Mouse (Mus musculus): ENCODE measurements around the gene Skap1.

The Skap1 gene

DNA sequence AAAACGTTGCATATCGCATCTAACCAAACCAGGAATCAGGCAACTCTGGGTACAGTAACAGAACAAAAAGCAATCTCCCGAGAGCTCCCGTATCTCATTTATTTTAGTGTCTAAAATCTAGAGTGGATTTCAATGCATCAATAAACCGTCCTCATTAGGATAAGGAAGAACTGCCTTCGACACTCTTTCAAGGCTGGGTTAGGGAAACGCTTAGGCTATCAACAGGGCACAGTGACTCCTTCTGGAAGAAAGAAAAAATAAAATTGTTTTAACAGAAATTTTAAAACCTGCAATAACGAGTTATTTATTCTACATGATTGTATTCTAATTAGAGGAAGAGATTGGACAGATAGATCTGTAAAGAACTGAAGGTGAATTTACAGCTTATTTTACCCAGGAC lies 82.0 kb downstream of the Skap1 start:
- in situ Hi-C loops (cut with MboI, MseI), result no loop called here

DNA sequence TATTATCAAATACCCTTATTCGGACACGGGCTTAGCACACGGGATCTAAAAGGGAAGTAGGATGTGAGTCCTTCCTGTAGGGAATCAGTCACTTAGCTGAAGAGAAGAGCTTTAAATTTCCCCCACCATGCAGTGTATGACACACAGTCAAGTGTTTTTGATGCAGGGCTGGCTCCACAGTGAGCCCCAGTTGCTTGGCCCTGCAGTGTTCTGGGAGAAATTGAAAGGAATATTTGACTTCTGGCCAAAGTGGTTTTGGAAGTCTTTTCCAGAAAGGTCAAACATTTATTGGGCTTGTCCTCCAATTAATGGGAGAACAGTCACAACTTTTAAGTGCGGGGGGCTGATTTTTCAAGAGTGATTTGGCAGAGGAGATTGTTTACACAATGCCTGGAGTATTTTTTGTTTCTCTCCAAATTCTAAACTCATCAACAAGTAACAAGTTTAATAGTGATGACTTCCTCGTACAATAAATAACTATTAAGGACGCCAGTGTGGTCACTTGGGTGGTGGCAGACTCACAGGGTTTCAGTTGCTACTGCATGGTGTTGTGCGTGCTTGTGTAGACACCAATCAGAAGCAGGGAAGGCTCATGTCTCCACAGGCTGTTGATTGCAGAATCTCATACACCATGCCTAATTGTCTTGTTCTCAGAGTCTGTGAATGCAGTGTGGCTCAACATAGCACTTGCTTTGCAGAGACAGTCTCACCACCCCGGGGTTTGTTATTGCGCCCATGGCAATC lies 86.7 kb downstream of the Skap1 start:
- in situ Hi-C loops (cut with MboI, MseI), result loop anchor here (5.0 to 25.0 kb wide), 3 partner anchors 136 to 249 kb away; partner anchors contain the start of genes Hoxb5 (in 2 of the 2), Hoxb3 (in 1 of the 2) and Hoxb4 (in 1 of the 2)

DNA sequence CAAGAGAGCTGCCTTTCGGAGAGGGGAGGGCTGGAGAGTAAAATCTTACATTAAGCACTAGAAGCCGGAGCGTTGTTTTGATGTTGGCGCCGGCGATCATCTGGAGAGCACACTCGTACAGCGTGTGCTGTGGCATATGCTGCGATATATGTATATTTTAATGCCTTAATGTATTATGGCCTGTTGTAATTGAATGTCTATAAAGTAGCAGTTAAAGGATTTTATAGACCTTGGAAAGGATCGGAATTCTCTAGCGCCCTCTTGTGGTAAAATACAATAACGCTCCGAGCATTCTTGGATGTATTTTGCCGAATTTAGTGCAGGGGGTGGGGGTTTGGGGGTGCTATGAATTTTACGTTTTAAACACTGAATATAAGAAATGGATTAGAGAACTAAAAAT lies 88.7 kb downstream of the Skap1 start:
- in situ Hi-C loops (cut with MboI, MseI), result loop anchor here (5.0 to 25.0 kb wide), 3 partner anchors 138 to 251 kb away; partner anchors contain the start of genes Hoxb5 (in 2 of the 2), Hoxb3 (in 1 of the 2) and Hoxb4 (in 1 of the 2)

DNA sequence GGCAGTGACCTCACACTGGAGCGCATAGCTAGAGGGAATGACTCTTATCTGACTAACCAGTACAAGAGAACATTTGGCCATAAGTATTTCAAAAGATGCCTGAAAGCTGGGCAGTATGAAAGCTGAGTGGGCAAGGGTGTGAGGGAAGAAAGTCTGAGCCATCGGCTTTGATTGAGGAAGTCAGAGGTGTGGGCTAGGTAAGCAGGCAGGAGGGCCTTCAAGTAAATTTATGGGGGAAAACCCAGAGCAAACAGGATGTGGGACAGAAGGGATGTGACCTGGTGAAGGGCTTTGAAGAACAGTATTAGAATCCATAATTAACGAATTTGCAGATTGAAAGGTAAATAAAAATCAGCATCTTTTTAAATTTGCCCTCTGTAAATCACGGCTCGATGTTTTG lies 95.8 kb downstream of the Skap1 start:
- in situ Hi-C loops (cut with MboI, MseI), result loop anchor here in 1 of 2 experiments (25.0 kb wide), 1 partner anchor 248 kb away; the partner anchor contains the start of genes Hoxb3, Hoxb4 and Hoxb5

- in situ Hi-C loops (cut with MboI, MseI), result loop anchor here in 1 of 2 experiments (25.0 kb wide), 1 partner anchor 252 kb away; the partner anchor contains the start of genes Hoxb3, Hoxb4 and Hoxb5
Measured at GRCm38 (mm10) chr11:96564088-96564487, 99.7 kb downstream of the Skap1 start.

- in situ Hi-C loops (cut with MboI, MseI), result loop anchor here in 1 of 2 experiments (25.0 kb wide), 1 partner anchor 260 kb away; the partner anchor contains the start of genes Hoxb3, Hoxb4 and Hoxb5
Measured at GRCm38 (mm10) chr11:96572515-96572914, 108.1 kb downstream of the Skap1 start.

GRCm38 (mm10) chr11:96576491-96577427 lies 112.4 kb downstream of the Skap1 start:
- in situ Hi-C loops (cut with MboI, MseI), result no loop called here

- in situ Hi-C loops (cut with MboI, MseI), result no loop called here
Measured at GRCm38 (mm10) chr11:96578551-96579283, 114.3 kb downstream of the Skap1 start.

DNA sequence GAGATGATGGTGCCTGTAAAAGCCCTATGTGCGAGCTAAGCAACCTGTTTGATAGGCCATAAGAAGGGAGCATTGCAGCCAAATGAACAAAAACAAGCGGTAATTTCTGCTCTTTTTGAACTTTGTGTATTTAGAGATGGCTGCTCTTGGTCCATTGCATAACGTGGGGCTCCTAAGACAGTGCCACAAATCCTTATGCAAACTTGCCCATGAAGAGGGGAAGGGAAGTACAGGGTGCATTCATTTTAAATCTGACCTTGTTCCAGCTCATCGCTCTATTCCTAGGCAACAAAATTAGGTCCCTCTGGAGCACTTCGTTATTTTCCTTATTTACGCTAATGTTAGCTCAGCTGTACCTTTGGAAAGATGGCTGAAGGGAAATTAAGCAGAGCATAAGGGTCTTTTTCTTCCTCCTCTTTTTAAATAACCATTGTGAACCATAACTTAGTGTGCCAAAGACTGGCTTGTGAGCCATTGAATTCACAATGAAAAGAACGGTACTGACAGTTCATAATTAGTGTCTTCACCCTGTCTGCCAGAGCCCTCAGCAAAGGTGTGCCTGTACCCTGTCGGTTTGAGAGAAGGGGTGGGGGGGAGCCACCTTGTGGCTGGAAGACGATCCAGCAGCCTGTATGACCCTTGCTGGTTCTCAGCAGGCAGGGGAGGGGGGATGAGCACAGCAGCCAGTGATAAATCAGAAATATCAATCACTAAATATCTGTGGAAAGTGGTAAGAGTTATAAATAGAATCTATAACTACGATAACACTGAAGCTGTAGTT lies 117.4 kb downstream of the Skap1 start:
- in situ Hi-C loops (cut with MboI, MseI), result no loop called here

GRCm38 (mm10) chr11:96582595-96582994 lies 118.2 kb downstream of the Skap1 start:
- in situ Hi-C loops (cut with MboI, MseI), result no loop called here

GRCm38 (mm10) chr11:96589828-96590227 lies 125.4 kb downstream of the Skap1 start:
- in situ Hi-C loops (cut with MboI, MseI), result no loop called here

DNA sequence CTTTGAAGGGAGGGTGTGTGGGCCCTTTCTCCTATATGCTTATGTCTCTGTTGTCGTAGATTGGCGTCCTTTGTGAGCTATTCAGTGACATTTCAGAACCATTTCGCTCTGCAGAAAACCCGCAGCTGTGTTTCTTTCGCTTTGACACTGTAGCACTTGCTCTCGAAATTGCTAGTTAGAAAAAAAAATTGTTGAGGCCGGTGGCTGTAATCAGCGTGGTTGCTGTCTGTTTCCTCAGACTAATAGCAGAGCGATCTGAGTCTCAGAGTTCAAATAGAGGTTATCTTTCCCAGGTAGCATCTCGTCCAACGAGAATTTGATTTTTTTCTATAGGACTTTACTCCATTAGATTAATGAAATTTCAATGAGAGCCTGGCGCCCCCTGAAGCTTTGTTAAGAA lies 131.5 kb downstream of the Skap1 start:
- in situ Hi-C loops (cut with MboI, MseI), result no loop called here

DNA sequence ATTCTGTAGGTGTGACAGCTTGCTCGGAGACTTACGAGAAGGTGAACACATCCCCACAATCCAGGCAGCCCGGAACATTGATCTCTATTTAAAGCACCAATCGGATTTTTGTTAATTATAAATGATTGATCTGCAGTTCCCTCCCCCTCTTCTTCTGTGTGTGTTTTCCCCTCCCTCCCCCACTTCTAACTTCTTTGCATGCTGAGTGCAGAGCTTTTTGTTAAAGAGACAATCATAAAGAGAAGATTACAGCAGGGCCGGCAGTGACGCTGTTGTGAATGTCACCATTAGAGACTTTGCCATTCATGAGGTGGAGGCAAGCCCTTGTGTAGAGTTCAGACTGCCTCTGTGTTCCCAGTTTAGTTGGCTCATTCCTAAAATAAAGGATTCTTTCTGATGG lies 131.9 kb downstream of the Skap1 start:
- in situ Hi-C loops (cut with MboI, MseI), result no loop called here

DNA sequence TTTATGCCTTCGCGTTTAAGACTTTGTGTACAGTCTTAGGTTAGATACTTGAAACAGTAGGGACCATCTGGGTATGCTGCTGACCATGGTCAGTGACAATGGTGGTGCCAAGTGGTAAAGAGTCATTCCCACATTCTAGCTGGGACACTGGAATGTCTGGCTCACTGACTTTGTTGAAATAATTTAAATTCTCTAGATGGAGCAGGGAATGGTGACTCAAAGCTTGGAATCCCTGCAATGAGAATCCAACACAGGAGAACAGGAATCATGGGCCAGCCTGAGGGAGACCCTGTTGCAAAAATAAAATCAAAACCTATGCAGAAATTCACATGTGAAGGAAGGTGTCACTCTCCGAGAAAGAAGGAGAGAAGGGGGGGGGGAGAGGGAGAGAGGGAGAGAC lies 138.4 kb downstream of the Skap1 start:
- in situ Hi-C loops (cut with MboI, MseI), result no loop called here

DNA sequence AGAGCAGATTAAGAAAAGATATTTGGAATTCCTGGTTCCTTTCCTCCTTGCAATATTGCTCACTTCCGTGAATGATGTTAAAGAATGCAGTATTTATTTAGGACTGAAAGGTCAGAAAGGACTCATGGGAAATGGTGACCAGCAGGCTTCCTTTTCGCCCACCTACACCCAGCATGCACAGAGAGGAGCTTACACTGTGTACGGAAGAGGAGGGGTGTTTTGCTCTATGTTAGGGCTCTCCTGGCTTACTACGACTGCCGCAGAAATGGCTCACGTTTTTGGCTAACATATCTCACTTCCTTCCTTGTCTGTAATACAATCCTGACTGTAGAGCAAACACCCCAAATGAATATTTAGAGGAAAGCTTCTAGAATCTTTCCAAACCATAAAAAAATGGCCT lies 139.9 kb downstream of the Skap1 start:
- in situ Hi-C loops (cut with MboI, MseI), result no loop called here

DNA sequence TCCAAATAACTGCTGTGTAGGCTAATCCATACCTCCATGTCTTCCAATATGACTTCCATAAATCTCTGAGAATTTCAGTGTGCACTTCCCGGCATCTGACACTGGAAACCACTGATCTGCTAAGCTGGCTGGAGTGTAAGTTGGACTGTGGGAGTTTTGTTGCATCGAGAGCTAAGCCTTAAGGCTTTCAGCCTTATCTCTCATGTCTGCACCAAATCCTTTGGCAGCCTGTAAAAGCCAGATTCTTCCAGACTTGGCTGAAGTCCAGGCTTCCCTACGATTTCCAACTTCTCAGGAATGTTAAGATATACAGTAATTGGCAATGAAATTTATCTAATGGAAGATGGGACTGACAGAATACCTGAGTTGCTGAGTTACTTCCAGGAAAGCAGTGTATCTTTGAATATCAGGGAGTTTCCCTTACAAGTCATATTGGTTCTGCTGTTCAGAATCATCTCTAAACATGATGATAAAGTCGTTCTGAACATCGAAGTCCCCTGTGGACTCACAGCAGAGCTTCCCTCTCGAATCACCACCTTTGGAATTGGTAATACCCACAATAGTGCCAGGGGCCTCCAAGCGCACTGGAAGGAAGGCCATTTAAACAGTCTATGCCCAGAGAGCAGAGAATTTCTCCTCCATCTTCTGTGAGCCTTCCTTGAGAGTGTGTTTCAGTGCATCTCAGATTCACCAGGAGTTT lies 140.5 kb downstream of the Skap1 start:
- in situ Hi-C loops (cut with MboI, MseI), result no loop called here

GRCm38 (mm10) chr11:96605516-96605915 lies 141.1 kb downstream of the Skap1 start:
- in situ Hi-C loops (cut with MboI, MseI), result no loop called here

DNA sequence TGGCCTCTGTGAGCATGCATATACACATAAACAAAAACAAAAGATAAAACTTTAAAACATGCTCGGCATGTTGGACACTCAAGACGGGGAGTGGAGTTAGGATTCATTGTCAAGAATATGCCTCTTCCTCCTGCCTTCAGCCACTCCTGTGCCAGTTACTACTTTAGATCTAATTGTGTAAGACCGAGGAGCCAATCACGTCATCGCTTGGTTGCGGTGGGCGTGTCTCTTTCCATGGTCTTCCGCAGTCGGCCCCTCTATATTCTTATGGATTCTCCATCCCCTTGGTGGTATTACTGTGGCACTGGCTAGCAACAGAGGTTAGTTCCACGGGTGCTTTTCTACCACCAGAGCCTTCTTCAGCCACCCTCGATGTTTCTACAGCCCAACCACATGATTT lies 148.2 kb downstream of the Skap1 start:
- in situ Hi-C loops (cut with MboI, MseI), result no loop called here

GRCm38 (mm10) chr11:96616792-96617191 lies 152.4 kb downstream of the Skap1 start:
- in situ Hi-C loops (cut with MboI, MseI), result no loop called here
